Mouse (Mus musculus) CH12.LX (cell line): ENCODE results near the gene Wdr26.

Experiments used
- CHD1 ChIP-seq: IDR thresholded peaks from 2 replicates; pipeline ENCODE4 v1.6.1; 2012; ENCODE audit warnings: low read depth, low read length, improper control_type of control experiment, inconsistent platforms
- CTCF ChIP-seq, 2 experiments: IDR thresholded peaks in 1 of 2; conservative IDR thresholded peaks in 1 of 2; 2 replicates each; pipeline ENCODE4 v1.5.1; 2011 to 2012; ENCODE audit warnings: low read depth in 2 of 2, low read length in 2 of 2, improper control_type of control experiment in 1 of 2, inconsistent platforms in 1 of 2, mild to moderate bottlenecking in 1 of 2, moderate library complexity in 1 of 2
- HCFC1 ChIP-seq: IDR thresholded peaks from 2 replicates; pipeline ENCODE4 v1.6.1; 2012; ENCODE audit warnings: low read depth, mild to moderate bottlenecking, inconsistent platforms, low read length, improper control_type of control experiment
- JUND ChIP-seq: conservative IDR thresholded peaks from 2 replicates; pipeline ENCODE4 v1.6.1; 2011; ENCODE audit warnings: low read depth, low read length, improper control_type of control experiment
- MAFK ChIP-seq: IDR thresholded peaks from 2 replicates; pipeline ENCODE4 v1.6.1; 2011; ENCODE audit warnings: low read length, improper control_type of control experiment; ENCODE audit not compliant: insufficient replicate concordance
- MAX ChIP-seq: IDR thresholded peaks from 2 replicates; pipeline ENCODE4 v1.6.1; 2011; ENCODE audit warnings: low read length, improper control_type of control experiment
- NRF1 ChIP-seq: IDR thresholded peaks from 2 replicates; pipeline ENCODE4 v1.6.1; 2014; ENCODE audit warnings: low read depth, mild to moderate bottlenecking, inconsistent platforms, low read length, improper control_type of control experiment, moderate library complexity
- USF2 ChIP-seq: conservative IDR thresholded peaks from 2 replicates; pipeline ENCODE4 v1.6.1; 2011; ENCODE audit warnings: low read depth, low read length, improper control_type of control experiment

- no peak for TF ChIP-seq MAX
- TF ChIP-seq JUND: no peak
- no peak for TF ChIP-seq CTCF (conservative IDR thresholded peaks at IDR 0.05 in 1 of 2, IDR thresholded peaks at IDR 0.05 in 1 of 2; ENCODE audit: low read depth in 2 of 2, low read length in 2 of 2)
- no peak for TF ChIP-seq HCFC1
- no peak for TF ChIP-seq CHD1
- no peak for TF ChIP-seq NRF1
- no peak for TF ChIP-seq USF2
- no peak for TF ChIP-seq MAFK
Measured at GRCm38 (mm10) chr1:181228591-181228990, 16.8 kb upstream of the Wdr26 start.
